Mouse (Mus musculus) embryonic facial prominence, embryonic 12.5 days (tissue): ENCODE data around the gene Myzap. TPM values are rescaled to one million over a fixed set of nuclear protein-coding genes. Genes with fewer than 3 reads are reported as not detected.
A peak's percentile ranks its signal among the peaks of the same experiment; 100 is the strongest.

Experiments
- ATAC-seq: fragments of 200-750 bp; cut with Nextera tagmentation; 2 replicates; pipeline ENCODE4 v1.8.0; 2017; ENCODE audit not compliant: insufficient number of reproducible peaks, insufficient read depth, low FRiP score, low TSS enrichment
- H3K27ac ChIP-seq: fragments of 300-500 bp; sonication (generic); 2 replicates; pipeline ENCODE4 v1.5.1; 2016; ENCODE audit warnings: mild to moderate bottlenecking
- H3K27me3 ChIP-seq: fragments of 300-500 bp; sonication (generic); 2 replicates; pipeline ENCODE4 v1.6.1; 2016; ENCODE audit warnings: mild to moderate bottlenecking, moderate library complexity
- H3K36me3 ChIP-seq: fragments of 300-500 bp; sonication (generic); 2 replicates; pipeline ENCODE4 v1.6.1; 2016; ENCODE audit warnings: mild to moderate bottlenecking
- H3K4me1 ChIP-seq: fragments of 300-500 bp; sonication (generic); 2 replicates; pipeline ENCODE4 v1.6.1; 2016
- H3K4me2 ChIP-seq: fragments of 300-500 bp; sonication (generic); replicated peaks from 2 replicates; pipeline ENCODE4 v1.6.1; 2016; ENCODE audit warnings: mild to moderate bottlenecking, moderate library complexity
- H3K4me3 ChIP-seq: fragments of 300-500 bp; sonication (generic); 2 replicates; pipeline ENCODE4 v1.5.1; 2016; ENCODE audit warnings: mild to moderate bottlenecking
- H3K9ac ChIP-seq: fragments of 300-500 bp; sonication (generic); 2 replicates; pipeline ENCODE4 v1.6.1; 2016; ENCODE audit warnings: mild to moderate bottlenecking, moderate library complexity
- H3K9me3 ChIP-seq: fragments of 300-500 bp; sonication (generic); 2 replicates; pipeline ENCODE4 v1.6.1; 2016; ENCODE audit warnings: mild to moderate bottlenecking, moderate library complexity
- WGBS: fragments of 180-500 bp; shearing (Covaris S2); methylation state at CpG from one replicate; pipeline ENCODE4 v1.1.7; 2016; 5-methylcytosine and 5-hydroxymethylcytosine counted together
- polyA plus RNA-seq: library from polyadenylated mRNA; unstranded; fragments of >200 nt; fragmentation: Nextera tagmentation; extraction: Ambion mirVana; gene quantifications from 2 replicates; pipeline ENCODE4 v1.2.1, GENCODE M21; 2016

The Myzap gene
- polyA plus RNA-seq, 1 experiment from 2014 or later: 10.8 TPM

GRCm38 (mm10) chr9:71570170-71570569, 22.0 kb downstream of the Myzap start:
- 67% methylated on average over 7 of the region's 7 CpGs for WGBS
- H3K36me3 ChIP-seq: no peaks in the 10 kb centered on the region
- H3K4me2 ChIP-seq: no peak overlapping the region
- no peaks in the 10 kb centered on the region for H3K9me3 ChIP-seq
- no peak overlapping the region for H3K27ac ChIP-seq
- no peak overlapping the region for H3K4me3 ChIP-seq
- peaks cover 17% of the 10 kb centered on the region for H3K4me1 ChIP-seq
- no peak for ATAC-seq
- H3K27me3 ChIP-seq: no peaks in the 10 kb centered on the region
- no peak overlapping the region for H3K9ac ChIP-seq

- Histone ChIP-seq H3K27me3 (no peaks in the 10 kb centered on the region), H3K4me2 (no peak overlapping the region), H3K9me3 (no peaks in the 10 kb centered on the region), H3K36me3 (no peaks in the 10 kb centered on the region), H3K9ac (no peak overlapping the region), H3K27ac (no peak overlapping the region), H3K4me3 (no peak overlapping the region), H3K4me1 (peaks cover 17% of the 10 kb centered on the region)
- no peak for ATAC-seq
- WGBS: 39% methylated on average over 5 of the region's 5 CpGs
Measured at GRCm38 (mm10) chr9:71568323-71568942, 23.7 kb downstream of the Myzap start.

DNA sequence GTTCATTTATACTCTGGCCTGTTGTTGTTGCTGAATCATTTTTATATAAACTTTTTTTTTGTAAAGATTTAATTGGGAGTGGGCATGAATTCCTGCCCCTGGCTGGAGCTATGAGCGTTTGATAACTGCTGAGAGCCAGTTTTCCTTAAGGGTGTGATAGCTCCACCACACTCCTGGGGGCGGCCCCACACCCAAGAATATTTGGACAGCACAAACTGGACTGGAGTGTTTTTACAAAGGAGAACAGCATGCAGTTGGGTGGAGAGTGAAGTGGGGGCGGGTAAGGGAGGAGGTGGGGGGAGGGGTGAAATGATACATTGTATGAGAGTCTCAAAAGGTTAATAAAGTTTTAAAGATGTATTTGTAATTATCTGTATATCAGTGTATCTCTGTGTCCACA, 24.8 kb downstream of the Myzap start:
- Histone ChIP-seq H3K27ac (no peak overlapping the region), H3K27me3 (no peaks in the 10 kb centered on the region), H3K4me2 (no peak overlapping the region), H3K4me3 (no peak overlapping the region), H3K9me3 (no peaks in the 10 kb centered on the region), H3K36me3 (no peaks in the 10 kb centered on the region), H3K9ac (no peak overlapping the region), H3K4me1 (peaks cover 17% of the 10 kb centered on the region)
- no peak for ATAC-seq
- WGBS: 76% methylated on average over 3 of the region's 3 CpGs

DNA sequence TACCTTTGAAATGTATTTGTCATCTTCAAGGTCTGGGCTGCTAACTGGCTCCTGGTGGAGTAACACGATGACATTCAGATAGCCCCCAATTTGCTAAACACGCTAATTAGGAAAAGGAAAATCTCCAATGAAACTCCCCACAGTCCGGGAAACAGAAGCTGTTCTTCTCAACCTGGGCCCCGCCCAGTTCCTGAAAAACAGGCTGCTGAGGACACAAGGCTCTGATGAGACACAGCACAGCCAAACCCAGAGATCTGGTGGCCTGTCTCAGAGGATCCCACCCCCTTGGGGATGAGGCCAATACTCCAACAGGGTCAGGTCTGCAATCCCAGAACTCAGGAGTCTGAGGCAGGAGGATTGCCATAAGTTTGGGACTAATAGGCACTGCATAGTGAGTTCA, 25.4 kb downstream of the Myzap start:
- no peaks in the 10 kb centered on the region for H3K9me3 ChIP-seq
- no peak for ATAC-seq
- H3K27me3 ChIP-seq: no peaks in the 10 kb centered on the region
- peaks cover 17% of the 10 kb centered on the region for H3K4me1 ChIP-seq
- no peak overlapping the region for H3K27ac ChIP-seq
- no peak overlapping the region for H3K9ac ChIP-seq
- no peak overlapping the region for H3K4me2 ChIP-seq
- no peaks in the 10 kb centered on the region for H3K36me3 ChIP-seq
- WGBS: 29% methylated on average over 4 of the region's 4 CpGs
- no peak overlapping the region for H3K4me3 ChIP-seq

DNA sequence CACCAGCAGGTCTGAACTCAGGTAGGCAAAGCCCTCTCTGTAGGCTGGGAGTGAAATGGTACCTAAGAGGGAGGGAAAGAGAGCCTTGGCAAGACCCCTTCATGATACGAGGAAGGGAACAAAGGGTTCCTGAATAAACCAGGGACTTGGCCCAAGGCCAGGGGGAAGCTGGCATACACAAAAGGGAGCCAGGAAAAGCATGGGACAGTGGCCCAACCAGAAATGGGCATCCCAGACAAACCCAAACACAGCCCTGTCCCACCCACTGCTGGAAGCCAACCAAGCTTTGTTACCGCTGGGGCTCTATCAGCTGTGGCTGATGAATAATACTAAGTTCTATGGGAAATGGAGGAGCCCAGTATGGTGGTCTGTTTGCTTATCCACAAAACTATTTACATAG, 34.4 kb downstream of the Myzap start:
- 61% methylated on average over 2 of the region's 2 CpGs for WGBS
- ATAC-seq: no peak
- Histone ChIP-seq H3K4me1 (no peaks in the 10 kb centered on the region), H3K27me3 (no peaks in the 10 kb centered on the region), H3K36me3 (no peaks in the 10 kb centered on the region), H3K9me3 (peaks cover 3% of the 10 kb centered on the region; the same call in 1 of the 2 replicates), H3K27ac (no peak overlapping the region), H3K4me2 (no peak overlapping the region), H3K9ac (no peak overlapping the region), H3K4me3 (no peak overlapping the region)

DNA sequence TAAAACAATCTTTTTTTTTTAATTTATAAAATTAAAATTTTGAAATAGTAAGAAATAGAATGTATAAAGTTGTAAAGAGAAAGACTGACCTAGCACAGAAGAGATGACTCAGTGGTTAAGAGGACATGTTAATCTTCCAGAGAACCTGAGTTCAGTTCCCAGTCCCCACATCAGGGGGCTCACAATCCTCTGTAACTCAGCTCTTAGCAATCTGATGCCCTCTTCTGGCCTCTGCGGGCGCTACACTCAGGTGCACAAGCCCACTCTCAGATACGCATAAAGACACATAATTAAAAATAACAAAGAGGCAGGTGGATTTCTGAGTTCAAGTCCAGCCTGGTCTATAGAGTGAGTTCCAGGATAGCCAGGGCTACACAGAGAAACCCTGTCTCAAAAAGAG, 38.2 kb downstream of the Myzap start:
- 93% methylated on average over 3 of the region's 3 CpGs for WGBS
- H3K4me2 ChIP-seq: no peak overlapping the region
- no peak overlapping the region for H3K4me3 ChIP-seq
- H3K27ac ChIP-seq: no peak overlapping the region
- H3K36me3 ChIP-seq: no peaks in the 10 kb centered on the region
- no peaks in the 10 kb centered on the region for H3K4me1 ChIP-seq
- H3K9ac ChIP-seq: no peak overlapping the region
- ATAC-seq: no peak
- peaks cover 3% of the 10 kb centered on the region; the same call in 1 of the 2 replicates for H3K9me3 ChIP-seq
- no peaks in the 10 kb centered on the region for H3K27me3 ChIP-seq

DNA sequence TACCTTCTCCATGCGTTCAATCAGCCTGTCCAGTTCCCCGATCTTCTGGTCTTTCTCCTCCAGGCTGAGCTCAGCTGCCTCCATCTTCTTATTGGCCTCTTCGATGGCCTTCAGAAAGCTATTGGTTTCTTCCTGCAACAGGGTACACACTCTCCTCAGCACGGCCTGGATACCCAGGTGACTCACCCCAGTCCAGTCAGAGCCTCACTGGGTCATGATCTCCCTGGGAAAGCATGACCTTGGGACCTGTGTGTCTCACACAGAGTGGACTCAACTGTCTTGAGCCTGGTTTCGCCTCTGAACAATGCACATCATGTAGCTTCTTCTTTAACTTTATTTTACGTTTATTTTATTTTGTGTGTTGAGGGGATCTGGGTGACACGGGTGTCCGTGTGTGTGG, 42.0 kb downstream of the Myzap start:
- no peak for ATAC-seq
- no peaks in the 10 kb centered on the region for H3K4me1 ChIP-seq
- 89% methylated on average over 8 of the region's 8 CpGs for WGBS
- peaks cover 3% of the 10 kb centered on the region; the same call in 1 of the 2 replicates for H3K9me3 ChIP-seq
- H3K4me3 ChIP-seq: no peak overlapping the region
- H3K27me3 ChIP-seq: no peaks in the 10 kb centered on the region
- no peak overlapping the region for H3K27ac ChIP-seq
- H3K36me3 ChIP-seq: no peaks in the 10 kb centered on the region
- no peak overlapping the region for H3K4me2 ChIP-seq
- no peak overlapping the region for H3K9ac ChIP-seq

DNA sequence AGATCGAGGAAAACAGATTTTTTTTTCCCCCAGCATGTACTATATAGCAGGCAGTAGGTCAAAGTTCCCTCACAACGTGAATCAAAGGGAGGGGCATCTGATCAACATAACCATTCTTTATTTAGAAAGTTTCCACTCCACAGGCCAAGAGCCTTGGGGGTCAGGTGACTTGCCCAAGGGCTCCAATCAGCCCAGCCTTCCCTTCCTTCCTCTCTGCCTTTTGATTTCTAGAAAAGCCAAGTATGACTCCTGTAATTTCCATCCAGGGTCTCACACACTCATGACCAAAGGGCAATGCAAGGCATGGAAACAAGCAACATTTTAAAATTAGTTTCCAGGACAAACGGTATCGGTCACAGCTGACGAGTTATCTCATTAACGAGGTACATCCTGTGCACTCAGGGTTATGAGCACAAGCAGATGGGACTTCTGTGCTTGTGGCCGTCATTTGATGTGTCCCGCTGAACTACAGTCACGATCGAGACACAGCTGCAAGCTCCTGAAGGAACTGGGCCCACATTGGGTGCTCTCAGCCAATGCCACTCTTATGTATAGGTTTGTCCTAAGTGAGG, 44.4 kb downstream of the Myzap start:
- H3K36me3 ChIP-seq: no peaks in the 10 kb centered on the region
- H3K4me1 ChIP-seq: no peaks in the 10 kb centered on the region
- H3K9me3 ChIP-seq: no peaks in the 10 kb centered on the region
- no peak overlapping the region for H3K4me3 ChIP-seq
- H3K9ac ChIP-seq: no peak overlapping the region
- no peak for ATAC-seq
- H3K4me2 ChIP-seq: no peak overlapping the region
- H3K27ac ChIP-seq: no peak overlapping the region
- H3K27me3 ChIP-seq: no peaks in the 10 kb centered on the region
- WGBS: 68% methylated on average over 10 of the region's 10 CpGs

DNA sequence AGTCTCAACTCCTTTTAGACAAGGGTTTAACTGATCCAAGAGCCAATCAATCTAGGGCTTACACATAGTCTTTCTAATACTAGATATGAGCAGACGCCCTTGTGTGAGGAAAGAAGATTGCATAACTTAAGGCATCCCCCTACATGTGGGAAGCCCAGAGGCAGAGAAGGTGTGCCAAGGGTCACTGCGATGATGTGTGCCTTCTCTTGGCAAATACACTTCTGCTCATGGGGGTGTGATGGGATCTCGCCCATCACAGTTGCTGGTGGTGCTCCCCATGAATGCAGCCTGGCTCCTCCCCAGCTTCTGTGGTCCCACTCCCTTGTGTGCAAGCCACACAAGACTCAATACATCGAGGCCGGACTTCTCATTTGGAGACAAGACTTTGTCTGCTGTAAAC, 47.3 kb downstream of the Myzap start:
- Histone ChIP-seq H3K4me1 (no peaks in the 10 kb centered on the region), H3K9me3 (no peaks in the 10 kb centered on the region), H3K4me3 (no peak overlapping the region), H3K9ac (no peak overlapping the region), H3K27me3 (no peaks in the 10 kb centered on the region), H3K36me3 (no peaks in the 10 kb centered on the region), H3K27ac (no peak overlapping the region), H3K4me2 (no peak overlapping the region)
- no peak for ATAC-seq
- 84% methylated on average over 5 of the region's 5 CpGs for WGBS

DNA sequence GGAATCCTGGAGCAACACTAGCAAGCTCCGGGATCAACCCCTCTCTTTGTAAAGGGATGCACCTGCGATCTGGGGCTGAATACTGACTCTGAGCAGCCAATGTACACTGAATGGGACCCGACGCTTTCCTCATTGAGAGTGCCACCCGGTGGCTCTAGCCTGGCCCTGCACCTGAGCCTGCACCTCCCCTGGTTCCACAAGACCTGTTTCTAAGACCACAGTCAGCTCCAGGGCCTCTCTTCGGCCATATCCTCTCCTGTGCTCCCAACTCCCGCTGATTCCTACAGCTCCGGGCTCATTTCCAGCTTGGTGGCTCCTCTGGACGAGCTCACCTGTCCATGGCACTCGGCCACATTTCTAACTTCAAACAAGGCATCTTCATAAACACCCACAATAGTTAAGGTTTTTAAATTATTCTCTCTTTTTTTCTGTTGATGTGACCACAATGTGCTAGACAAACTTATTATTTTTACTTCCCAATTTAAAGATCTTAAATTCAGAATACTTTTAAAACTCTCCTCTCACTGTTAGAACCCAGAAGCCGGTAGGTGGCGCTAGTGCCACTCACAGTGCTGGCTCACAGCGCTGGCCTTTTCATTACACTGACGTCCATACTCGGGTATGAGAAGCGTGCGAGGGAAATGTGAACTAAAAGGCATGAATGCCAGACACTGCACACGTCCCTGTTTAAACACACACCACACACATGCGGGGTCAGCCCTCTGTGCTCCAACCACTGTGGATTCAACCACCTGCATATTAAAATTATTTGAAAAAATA, 48.5 kb downstream of the Myzap start:
- no peaks in the 10 kb centered on the region for H3K4me1 ChIP-seq
- peak; percentile 72; the same call in 1 of the 2 replicates for ATAC-seq
- no peaks in the 10 kb centered on the region for H3K27me3 ChIP-seq
- no peak overlapping the region for H3K27ac ChIP-seq
- H3K9me3 ChIP-seq: no peaks in the 10 kb centered on the region
- no peak overlapping the region for H3K9ac ChIP-seq
- H3K4me2 ChIP-seq: no peak overlapping the region
- 18% methylated on average over 19 of the region's 19 CpGs for WGBS
- no peak overlapping the region for H3K4me3 ChIP-seq
- H3K36me3 ChIP-seq: no peaks in the 10 kb centered on the region

DNA sequence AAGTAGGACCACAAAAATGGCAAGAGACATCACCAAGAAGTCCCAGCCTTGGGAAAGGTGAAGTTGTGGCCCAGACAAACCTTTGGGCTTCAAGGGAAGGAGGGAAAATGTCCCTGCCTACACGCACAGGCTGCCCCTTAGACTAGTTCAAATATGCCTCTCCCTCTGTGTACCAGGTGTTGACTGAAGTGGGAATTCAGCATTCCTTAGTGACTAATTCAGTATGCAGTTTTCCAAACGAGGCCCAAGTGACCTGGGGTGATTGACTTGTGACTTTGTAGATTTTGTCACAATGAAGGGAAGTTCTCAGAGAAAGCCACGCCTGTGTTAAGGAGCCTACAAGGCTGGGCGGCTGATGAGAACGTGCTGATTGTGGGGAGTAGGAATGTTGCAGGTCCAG, 49.9 kb downstream of the Myzap start:
- H3K4me1 ChIP-seq: no peaks in the 10 kb centered on the region
- no peaks in the 10 kb centered on the region for H3K36me3 ChIP-seq
- no peak overlapping the region for H3K4me2 ChIP-seq
- WGBS: 68% methylated on average over 5 of the region's 5 CpGs
- no peaks in the 10 kb centered on the region for H3K9me3 ChIP-seq
- no peak overlapping the region for H3K27ac ChIP-seq
- no peak overlapping the region for H3K9ac ChIP-seq
- H3K4me3 ChIP-seq: no peak overlapping the region
- H3K27me3 ChIP-seq: no peaks in the 10 kb centered on the region
- no peak for ATAC-seq

- Histone ChIP-seq H3K9ac (no peak overlapping the region), H3K9me3 (no peaks in the 10 kb centered on the region), H3K36me3 (no peaks in the 10 kb centered on the region), H3K4me2 (no peak overlapping the region), H3K27ac (no peak overlapping the region), H3K27me3 (no peaks in the 10 kb centered on the region), H3K4me1 (no peaks in the 10 kb centered on the region), H3K4me3 (no peak overlapping the region)
- 78% methylated on average over 3 of the region's 3 CpGs for WGBS
- ATAC-seq: no peak
Measured at GRCm38 (mm10) chr9:71540739-71541138, 51.4 kb downstream of the Myzap start.
